Mouse (Mus musculus): Measurements from ENCODE around the gene Myl6.

The Myl6 gene

GRCm38 (mm10) chr10:128493695-128494666 lies at the start of gene Myl6:
Gene Myl6 (minus strand): TSS chr10:128494145.
- peak; percentile 94 to 96 for DNase-seq (ENCODE audit: low spot score in 2 of 2)

- DNase-seq (ENCODE audit: low spot score in 2 of 2): no peak
Measured at GRCm38 (mm10) chr10:128543100-128543499, 49.2 kb upstream of the Myl6 start.

GRCm38 (mm10) chr10:128538340-128538870 lies 44.5 kb upstream of the Myl6 start:
- no peak for DNase-seq (ENCODE audit: low spot score in 2 of 2)

DNA sequence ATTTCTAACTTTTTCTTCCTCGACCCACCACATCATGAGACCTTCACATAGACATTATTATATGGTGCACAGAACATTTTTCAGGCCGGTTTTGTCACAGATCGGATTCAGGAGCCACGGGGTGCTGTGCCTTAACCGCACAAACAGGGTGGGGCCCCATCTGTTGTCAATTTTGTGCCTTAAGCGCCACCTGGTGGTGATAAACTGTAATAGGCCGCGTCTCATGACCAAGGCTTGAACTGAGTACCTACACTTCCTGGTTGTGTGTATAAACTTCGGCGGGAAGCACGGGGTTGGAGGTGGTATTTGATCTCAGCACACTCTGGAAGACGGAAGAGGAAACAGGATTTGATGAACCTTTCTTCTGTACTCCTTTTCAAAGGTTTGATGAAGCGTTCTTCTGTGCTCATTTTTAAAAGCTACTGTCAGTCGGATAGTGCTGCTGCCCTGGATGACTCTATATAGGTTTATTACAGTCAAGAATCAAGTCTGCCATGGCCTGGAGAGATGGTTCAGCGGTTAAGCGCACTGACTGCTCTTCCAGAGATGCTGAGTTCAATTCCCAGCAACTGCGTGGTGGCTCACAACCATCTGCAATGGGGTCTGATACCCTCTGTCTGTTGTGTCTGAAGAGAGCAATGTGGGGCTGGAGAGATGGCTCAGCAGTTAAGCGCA lies 42.5 kb upstream of the Myl6 start:
- peak; percentile 83 to 89 for DNase-seq (ENCODE audit: low spot score in 2 of 2)

GRCm38 (mm10) chr10:128535624-128536265 lies 41.8 kb upstream of the Myl6 start:
- no peak for DNase-seq (ENCODE audit: low spot score in 2 of 2)

- DNase-seq (ENCODE audit: low spot score in 2 of 2): no peak
Measured at GRCm38 (mm10) chr10:128535206-128535605, 41.3 kb upstream of the Myl6 start.

GRCm38 (mm10) chr10:128526366-128527356 lies 32.7 kb upstream of the Myl6 start:
- DNase-seq (ENCODE audit: low spot score in 2 of 2): no peak

DNA sequence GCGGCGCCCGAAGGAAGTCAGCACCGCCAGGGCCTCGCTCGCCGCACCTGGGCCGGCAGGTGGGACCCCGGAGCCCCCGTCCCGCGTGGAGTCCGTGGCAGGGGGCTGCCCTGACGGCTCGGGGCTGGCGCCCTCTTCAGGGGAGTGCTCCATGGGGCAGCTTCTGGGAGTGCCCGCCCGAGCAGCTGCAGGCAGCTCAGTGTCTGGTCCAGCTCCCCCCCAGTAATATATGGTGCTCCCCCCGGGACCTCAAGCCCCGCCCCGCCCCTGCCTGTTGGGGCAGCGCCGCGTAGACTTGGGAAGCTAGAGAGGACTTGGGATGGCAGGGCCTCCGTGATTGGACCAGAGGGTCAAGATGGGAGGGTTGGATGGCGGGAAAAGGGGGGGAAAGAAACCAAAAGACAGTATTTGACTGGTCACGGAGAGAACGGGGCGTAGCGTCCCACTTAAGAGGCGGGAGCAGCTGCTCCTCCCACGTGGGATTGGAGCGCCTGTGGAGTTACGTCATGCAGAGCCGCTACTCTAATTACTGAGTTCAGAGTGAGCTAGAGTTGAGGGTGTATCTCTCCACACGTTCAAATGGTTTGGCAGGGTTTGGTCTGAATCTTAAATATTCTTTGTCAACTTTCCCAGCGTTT lies 31.8 kb upstream of the Myl6 start, which contains the start of gene Esyt1:
Esyt1 (minus strand) TSS at position 201 of the 638 bp plus-strand sequence.
- DNase-seq (ENCODE audit: low spot score in 2 of 2): peak; percentile 77 to 84

DNA sequence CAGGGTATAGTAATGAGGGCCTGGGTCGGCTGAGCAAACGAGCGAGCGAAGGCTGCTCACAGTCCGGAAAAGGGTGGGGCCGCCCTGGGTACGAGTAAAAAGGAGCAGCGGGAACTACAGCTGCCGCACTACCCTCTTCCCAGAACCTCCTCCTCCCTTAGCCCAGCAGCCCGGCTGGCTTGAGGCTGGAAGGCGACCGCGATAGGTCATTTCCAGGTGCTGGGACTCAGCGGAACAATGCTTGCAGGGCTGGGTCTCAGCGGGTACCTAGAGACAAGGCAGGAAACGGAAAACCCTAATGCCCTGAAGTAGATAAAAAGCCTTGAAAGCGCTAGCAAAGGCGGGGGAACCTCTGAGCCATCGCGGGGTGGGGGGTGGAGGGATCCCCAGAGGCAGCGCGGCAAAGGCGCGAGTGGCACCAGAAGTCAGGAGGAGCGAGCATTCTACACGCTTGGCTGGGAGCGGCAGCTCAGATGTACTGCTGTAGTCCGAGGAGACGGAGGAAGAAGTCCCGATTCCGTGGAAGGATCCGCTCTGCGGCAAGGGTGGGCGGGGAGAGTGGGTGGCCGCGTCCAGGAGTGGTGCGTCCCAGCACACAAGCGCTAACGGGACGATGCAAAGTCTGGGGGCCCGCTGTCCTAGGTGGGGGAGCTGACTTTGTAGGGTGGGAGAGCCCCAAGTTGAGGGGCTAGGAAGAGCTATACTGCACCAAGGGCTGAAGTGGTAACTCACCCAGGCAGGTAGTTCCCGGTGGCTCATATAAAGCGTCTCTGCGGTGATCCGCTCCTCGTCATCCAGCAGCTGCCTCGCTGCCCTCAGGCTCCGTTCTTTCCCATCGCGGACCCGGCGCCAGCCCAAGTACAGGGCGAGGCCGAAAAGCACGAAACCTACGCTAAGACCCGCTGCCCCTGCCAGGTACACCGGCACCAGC lies 31.1 kb upstream of the Myl6 start:
- DNase-seq (ENCODE audit: low spot score in 2 of 2): peak; percentile 52 to 59

GRCm38 (mm10) chr10:128524111-128524731 lies 30.3 kb upstream of the Myl6 start:
- DNase-seq (ENCODE audit: low spot score in 2 of 2): no peak

GRCm38 (mm10) chr10:128522351-128522750 lies 28.4 kb upstream of the Myl6 start:
- DNase-seq (ENCODE audit: low spot score in 2 of 2): no peak

DNA sequence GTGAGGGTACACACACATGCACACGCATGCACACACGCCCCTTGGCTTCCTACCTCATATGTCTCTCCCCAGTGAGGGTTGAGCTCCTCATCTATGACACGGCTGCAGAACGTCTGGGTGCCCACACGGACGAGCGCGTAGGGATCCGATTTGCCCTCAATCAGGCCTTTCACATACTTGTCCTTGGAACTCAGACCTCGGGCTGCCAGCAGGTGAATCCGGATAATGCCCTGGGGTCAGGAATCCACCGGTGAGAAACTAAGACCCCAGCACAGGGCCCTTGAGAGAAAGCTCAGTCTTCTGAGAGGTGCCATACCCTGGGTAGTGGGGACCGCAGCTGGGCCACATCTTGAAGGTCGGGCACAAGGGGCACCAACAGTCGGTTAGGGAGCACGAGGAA lies 26.6 kb upstream of the Myl6 start:
- DNase-seq (ENCODE audit: low spot score in 2 of 2): no peak

DNA sequence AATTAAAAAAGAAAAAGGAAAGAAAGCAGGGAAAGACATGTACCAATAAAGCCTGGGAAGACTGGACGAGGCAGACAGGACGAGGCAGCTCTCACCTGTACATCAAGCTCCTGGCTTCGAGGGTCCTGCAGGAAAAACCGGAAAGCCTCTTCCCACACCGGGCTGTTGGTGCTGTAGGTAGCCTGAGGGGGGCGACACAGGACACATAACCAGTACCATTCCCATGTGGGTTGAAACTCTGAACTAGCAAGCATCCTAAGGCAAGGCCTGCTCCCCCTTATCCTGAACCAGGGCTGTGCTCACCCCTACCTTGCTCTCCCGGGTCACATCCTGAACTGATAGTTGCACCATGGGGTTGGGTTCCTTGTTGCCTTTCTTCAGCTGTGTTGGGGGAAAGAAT lies 24.9 kb upstream of the Myl6 start:
- DNase-seq (ENCODE audit: low spot score in 2 of 2): no peak

GRCm38 (mm10) chr10:128516677-128517076 lies 22.7 kb upstream of the Myl6 start:
- no peak for DNase-seq (ENCODE audit: low spot score in 2 of 2)

GRCm38 (mm10) chr10:128516029-128516428 lies 22.1 kb upstream of the Myl6 start:
- DNase-seq (ENCODE audit: low spot score in 2 of 2): no peak

- DNase-seq (ENCODE audit: low spot score in 2 of 2): no peak
Measured at GRCm38 (mm10) chr10:128515044-128515443, 21.1 kb upstream of the Myl6 start.

DNA sequence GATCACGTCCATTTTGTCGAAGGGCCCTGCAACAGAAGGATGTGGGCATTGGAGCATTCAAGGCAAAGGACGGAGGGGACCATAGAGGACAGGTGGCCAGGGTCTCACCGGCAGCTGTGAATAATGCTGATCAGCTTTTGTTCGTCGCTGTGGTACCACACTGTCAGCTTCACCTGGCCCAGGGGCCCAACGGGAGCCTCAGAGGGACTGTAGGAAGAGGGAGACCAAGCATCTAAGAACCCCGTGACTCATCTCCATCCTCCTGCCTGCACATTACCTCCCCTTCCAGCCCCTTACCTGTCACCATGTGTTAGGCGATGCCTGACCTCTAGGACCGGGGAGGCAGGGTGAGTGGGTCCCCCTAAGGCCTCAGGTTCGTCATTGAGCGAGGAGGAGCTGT lies 17.8 kb upstream of the Myl6 start:
- no peak for DNase-seq (ENCODE audit: low spot score in 2 of 2)

DNA sequence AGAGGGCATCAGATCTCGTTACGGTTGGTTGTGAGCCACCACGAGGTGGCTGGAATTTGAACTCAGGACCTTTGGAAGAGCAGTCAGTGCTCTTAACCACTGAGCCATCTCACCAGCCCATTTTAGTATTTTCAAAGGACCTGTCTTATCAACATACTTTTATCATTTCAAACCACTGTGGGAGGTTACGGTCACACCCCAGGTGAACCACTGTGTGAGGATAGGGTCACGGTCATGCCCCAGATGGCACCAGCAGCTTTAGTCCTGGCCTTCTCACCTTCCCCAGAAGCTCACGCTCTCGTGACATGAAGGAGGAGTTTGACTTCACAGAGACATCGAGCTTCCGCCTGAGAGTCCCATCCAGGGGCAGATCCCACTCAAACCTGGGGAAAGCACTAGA lies 17.2 kb upstream of the Myl6 start:
- DNase-seq (ENCODE audit: low spot score in 2 of 2): no peak

DNA sequence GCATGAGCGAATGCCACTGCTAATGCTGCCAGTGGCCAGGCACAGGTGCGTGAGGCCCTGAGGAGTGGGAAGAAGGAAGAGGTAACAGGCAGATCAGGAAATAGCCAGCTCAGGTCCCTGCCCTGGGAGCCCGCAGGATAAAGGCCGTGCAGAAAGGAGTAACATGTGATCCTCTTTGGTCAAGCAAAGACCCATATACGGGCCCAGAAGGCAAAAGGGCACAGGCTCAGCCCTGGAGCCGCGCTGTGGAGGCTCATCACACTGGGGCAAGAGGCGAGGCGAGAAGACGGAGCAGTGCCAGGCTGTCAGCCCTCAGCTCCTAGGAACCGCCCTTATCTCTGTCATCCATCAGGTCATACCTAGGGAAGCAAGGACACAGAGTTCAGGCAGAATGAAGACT lies 16.4 kb upstream of the Myl6 start:
- no peak for DNase-seq (ENCODE audit: low spot score in 2 of 2)

All from spleen, postnatal 14 days (tissue).